Mouse (Mus musculus) intestine, postnatal 0 days (tissue): ENCODE results near the gene Lipo4. TPM values are rescaled to one million over a fixed set of nuclear protein-coding genes. Genes with fewer than 3 reads are reported as not detected.
"Not testable (repeated sequence)": the region's sequence is repeated elsewhere in the genome, so short reads cannot be mapped to it uniquely, and the experiment has no call there.

Experiments
- ATAC-seq: fragments of 200-750 bp; cut with Nextera tagmentation; 2 replicates; pipeline ENCODE4 v1.8.0; 2017; ENCODE audit warnings: mild to moderate bottlenecking, moderate TSS enrichment, moderate library complexity
- H3K27ac ChIP-seq: fragments of 300-500 bp; sonication (generic); 2 replicates; pipeline ENCODE4 v1.5.1; 2014; ENCODE audit warnings: mild to moderate bottlenecking, low read depth, low read length, moderate library complexity
- H3K27me3 ChIP-seq: fragments of 300-500 bp; sonication (generic); replicated peaks from 2 replicates; pipeline ENCODE4 v1.6.1; 2014; ENCODE audit warnings: low read length, mixed read lengths; ENCODE audit not compliant: control insufficient read depth, insufficient read depth
- H3K36me3 ChIP-seq: fragments of 300-500 bp; sonication (generic); 2 replicates; pipeline ENCODE4 v1.6.1; 2014; ENCODE audit warnings: mild to moderate bottlenecking, moderate library complexity; ENCODE audit not compliant: control insufficient read depth, insufficient read depth
- H3K4me1 ChIP-seq: fragments of 300-500 bp; sonication (generic); replicated peaks from 2 replicates; pipeline ENCODE4 v1.6.1; 2014; ENCODE audit warnings: antibody characterized with exemption, low read length, mixed read lengths; ENCODE audit not compliant: control insufficient read depth, insufficient read depth
- H3K4me2 ChIP-seq: fragments of 300-500 bp; sonication (generic); replicated peaks from 2 replicates; pipeline ENCODE4 v1.6.1; 2014; ENCODE audit warnings: low read depth, mild to moderate bottlenecking, moderate library complexity
- H3K4me3 ChIP-seq: fragments of 300-500 bp; sonication (generic); 2 replicates; pipeline ENCODE4 v1.5.1; 2014; ENCODE audit warnings: low read depth, low read length
- H3K9ac ChIP-seq: fragments of 300-500 bp; sonication (generic); 2 replicates; pipeline ENCODE4 v1.6.1; 2014; ENCODE audit warnings: mild to moderate bottlenecking, low read depth, low read length
- H3K9me3 ChIP-seq: fragments of 300-500 bp; sonication (generic); 2 replicates; pipeline ENCODE4 v1.6.1; 2016; ENCODE audit warnings: mixed run types; ENCODE audit not compliant: control insufficient read depth
- CTCF ChIP-seq: sonication (generic); IDR thresholded peaks from 2 replicates; pipeline ENCODE4 v1.5.1; 2016; ENCODE audit warnings: low read depth, mild to moderate bottlenecking, control low read depth, antibody characterized with exemption, moderate library complexity
- WGBS: fragments of 180-500 bp; shearing (Covaris S2); extraction: QIAGEN DNeasy Blood & Tissue Kit; methylation state at CpG from one replicate; pipeline ENCODE4 v1.1.7; 2014; 5-methylcytosine and 5-hydroxymethylcytosine counted together
- polyA plus RNA-seq: library from polyadenylated mRNA; unstranded; fragments of >200 nt; fragmentation: Nextera tagmentation; extraction: Ambion mirVana; gene quantifications from 2 replicates; pipeline ENCODE4 v1.2.1, GENCODE M21; 2015

Gene Lipo4
- polyA plus RNA-seq: not detected in 2 replicates

GRCm38 (mm10) chr19:33517680-33518079 lies at the start of gene Lipo4:
TSS of gene Lipo4 (minus strand) at chr19:33517780.
- Histone ChIP-seq H3K4me1 (no peaks in the 10 kb centered on the region), H3K9ac (no peak within 1 kb of the TSS), H3K27ac (no peak within 1 kb of the TSS), H3K9me3 (no peaks in the 10 kb centered on the region), H3K4me2 (no peak within 1 kb of the TSS), H3K36me3 (no peaks in the 10 kb centered on the region), H3K27me3 (no peaks in the 10 kb centered on the region), H3K4me3 (no peak within 1 kb of the TSS)
- no peak for ATAC-seq
- no peak for TF ChIP-seq CTCF

DNA sequence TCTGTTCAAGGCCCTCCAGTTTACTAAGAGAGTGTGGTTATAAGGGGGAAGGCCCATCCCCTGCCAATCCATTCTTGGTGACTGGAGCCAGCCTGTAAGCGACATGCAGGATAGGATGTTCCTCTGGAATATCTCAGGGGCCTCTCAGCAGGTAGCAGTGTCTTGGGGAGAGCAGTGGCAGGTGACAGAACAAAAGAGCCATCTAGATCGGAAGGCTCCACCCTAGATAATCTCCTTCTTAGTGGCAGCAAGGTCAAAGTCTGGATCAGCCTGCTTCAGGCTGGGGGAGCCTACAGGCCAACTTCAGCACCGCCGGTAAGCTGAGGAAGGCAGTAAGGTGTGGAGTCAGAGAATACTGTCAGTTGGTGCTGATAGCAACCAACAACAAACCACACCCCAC lies 61.2 kb downstream of the Lipo4 start:
- H3K36me3 ChIP-seq, H3K9me3 ChIP-seq, H3K4me1 ChIP-seq, H3K27ac ChIP-seq, ATAC-seq, H3K9ac ChIP-seq, H3K4me2 ChIP-seq, H3K4me3 ChIP-seq, H3K27me3 ChIP-seq: not testable (repeated sequence)
- 20% methylated on average over 4 of the region's 4 CpGs for WGBS

GRCm38 (mm10) chr19:33453725-33454124 lies 63.9 kb downstream of the Lipo4 start:
- no peak for TF ChIP-seq CTCF
- Histone ChIP-seq H3K4me1 (no peaks in the 10 kb centered on the region), H3K9ac (no peak overlapping the region), H3K27me3 (no peaks in the 10 kb centered on the region), H3K36me3 (no peaks in the 10 kb centered on the region), H3K4me2 (no peak overlapping the region), H3K9me3 (no peaks in the 10 kb centered on the region), H3K27ac (no peak overlapping the region), H3K4me3 (no peak overlapping the region)
- 80% methylated on average over 4 of the region's 4 CpGs for WGBS
- ATAC-seq: no peak

Other genes with a start within 250 kb of the Lipo4 start
- gene Rnls, start 125.5 kb downstream of the Lipo4 start, polyA plus RNA-seq: 8.3 and 8.8 TPM in 2 replicates
- gene Gm8978, start 107.5 kb upstream of the Lipo4 start, polyA plus RNA-seq: not detected in 2 replicates
- 0.22 and 0.25 TPM in 2 replicates for gene Lipo2, start 233.6 kb upstream of the Lipo4 start, polyA plus RNA-seq
- gene Lipo3, start 244.2 kb upstream of the Lipo4 start, polyA plus RNA-seq: 18.3 and 19.3 TPM in 2 replicates